Mouse (Mus musculus) frontal cortex, postnatal 10 days (tissue): ENCODE data around the gene Srcin1.

Experiments
- DNase-seq, 2 experiments: peaks; one replicate each; pipeline ENCODE4 v3.0.0; 2022; ENCODE audit warnings: low spot score in 2 of 2, mixed read lengths in 1 of 2

The Srcin1 gene

DNA sequence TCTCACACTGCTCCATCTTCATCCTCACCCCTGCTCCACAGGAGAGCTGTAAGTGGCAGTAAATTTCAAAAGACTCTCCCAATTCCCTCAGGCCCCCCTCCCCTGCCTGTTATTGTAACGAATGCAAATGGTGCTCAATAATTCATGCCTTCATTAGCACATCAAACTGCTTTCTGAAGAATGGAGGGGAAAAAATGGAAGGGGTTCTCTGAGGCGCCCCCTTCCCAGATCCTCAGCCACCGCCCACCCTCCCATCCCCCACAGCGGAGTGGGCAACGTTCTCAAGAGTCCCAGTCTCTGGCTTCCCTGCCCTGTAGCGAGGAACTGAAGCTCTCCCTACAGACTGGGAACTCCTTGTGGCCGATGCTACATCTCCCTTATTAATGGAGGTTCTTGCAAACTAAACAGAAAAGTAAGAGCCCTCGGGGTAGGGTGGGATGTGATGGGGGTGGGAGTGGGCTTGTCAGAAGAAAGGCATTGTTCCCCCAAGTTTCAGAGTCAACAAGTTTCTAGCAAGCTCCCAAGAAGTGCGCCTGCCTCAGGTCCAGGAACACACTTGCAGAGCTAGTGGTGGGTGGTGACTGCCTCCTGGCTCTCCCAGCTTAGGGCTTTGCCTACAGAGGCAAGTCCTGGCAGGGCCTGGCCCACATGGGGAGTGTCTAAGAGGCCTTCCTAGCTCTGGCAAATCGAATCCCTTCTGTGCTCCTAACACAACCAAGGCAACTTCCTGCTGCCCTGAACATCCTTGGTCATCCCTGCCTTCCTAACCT lies 3.3 kb upstream of the Srcin1 start:
- no peak for DNase-seq

DNA sequence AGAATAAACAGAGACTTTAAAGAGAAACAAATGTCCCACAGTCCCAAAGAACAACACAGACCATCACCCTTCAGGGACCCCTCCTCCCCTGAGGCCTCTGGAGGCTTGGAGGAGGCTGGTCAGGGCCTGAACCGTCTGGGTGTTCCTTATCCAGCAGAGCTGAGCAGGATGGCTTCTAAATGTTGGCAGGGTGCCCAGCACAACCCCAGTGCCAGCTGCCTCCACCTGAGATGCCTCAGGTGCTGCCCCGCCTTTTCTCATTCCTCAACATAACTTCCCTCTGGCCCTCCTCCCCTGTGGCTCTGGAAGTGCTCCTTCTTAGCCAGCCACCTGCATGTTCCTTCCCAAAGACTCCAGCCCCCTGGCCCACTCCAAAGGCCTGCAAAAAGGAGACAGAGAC lies 2.3 kb upstream of the Srcin1 start:
- no peak for DNase-seq

- DNase-seq = peak in 1 of 2 experiments; percentile 76
These were observed 348 bp downstream of the Srcin1 start for GRCm38 (mm10) chr11:97575638-97576037.

GRCm38 (mm10) chr11:97575075-97575474 lies 911 bp downstream of the Srcin1 start:
- peak; percentile 75 to 78 for DNase-seq

GRCm38 (mm10) chr11:97574551-97575051 lies 1.4 kb downstream of the Srcin1 start:
- peak in 1 of 2 experiments; percentile 20 for DNase-seq

DNA sequence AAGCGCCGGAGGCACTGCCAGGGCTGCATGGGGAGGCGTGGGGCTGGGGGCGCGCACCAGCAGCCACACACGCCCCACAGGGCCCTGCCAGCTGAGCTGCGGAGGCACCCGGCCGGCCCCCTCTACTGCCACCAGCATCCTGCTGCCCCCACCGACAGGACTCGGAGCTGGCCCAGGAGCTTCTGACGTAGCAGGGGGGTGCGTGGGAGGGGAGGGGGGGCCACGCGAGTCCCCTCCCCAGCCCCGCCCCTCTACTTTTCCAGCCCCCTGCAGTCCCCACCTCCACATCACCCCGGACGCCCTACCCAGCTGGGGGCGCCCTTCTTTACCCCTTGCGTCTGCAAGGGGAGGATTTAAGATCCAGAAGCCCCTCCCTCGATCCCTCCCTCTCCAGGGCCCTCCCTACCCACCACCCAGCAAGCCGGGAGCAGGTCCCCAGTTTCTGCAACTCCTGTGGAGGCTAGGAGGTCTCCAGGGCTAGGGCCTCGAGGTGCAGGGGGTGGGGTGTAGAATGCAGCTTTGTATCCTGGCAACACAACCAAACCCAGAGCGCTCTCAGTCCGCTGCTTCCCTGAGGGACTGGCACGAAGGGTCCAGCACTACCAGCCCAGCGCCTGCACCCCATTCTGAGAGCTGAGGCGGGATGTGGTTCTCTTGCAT lies 2.0 kb downstream of the Srcin1 start:
- DNase-seq = peak; percentile 73 to 82

GRCm38 (mm10) chr11:97572895-97573480 lies 3.0 kb downstream of the Srcin1 start:
- DNase-seq = no peak

GRCm38 (mm10) chr11:97572089-97572345 lies 4.0 kb downstream of the Srcin1 start:
- DNase-seq = no peak

GRCm38 (mm10) chr11:97571266-97572088 lies 4.5 kb downstream of the Srcin1 start:
- DNase-seq = no peak

- no peak for DNase-seq
These were observed 5.4 kb downstream of the Srcin1 start for GRCm38 (mm10) chr11:97570493-97571137.

DNA sequence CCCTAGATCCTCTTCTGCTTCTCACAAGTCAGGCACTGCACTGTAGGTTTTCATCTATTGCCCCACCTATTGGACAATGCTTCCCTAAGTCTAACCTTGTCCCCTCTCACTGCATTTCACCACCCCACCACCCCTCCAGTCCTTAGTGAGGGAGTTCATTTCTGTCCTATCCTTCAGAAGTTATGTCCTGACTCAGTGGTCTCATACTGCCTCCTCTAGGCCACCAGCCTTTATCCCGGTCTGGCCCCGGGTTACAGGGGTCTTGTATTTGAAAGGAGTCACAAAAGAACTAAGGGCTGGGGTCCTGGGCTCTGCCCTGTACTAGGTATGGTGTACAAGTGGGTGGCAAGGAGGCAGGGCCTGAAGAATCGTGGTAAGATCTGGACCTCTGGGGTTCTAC lies 6.2 kb downstream of the Srcin1 start:
- no peak for DNase-seq

GRCm38 (mm10) chr11:97569301-97569724 lies 6.7 kb downstream of the Srcin1 start:
- no peak for DNase-seq

DNA sequence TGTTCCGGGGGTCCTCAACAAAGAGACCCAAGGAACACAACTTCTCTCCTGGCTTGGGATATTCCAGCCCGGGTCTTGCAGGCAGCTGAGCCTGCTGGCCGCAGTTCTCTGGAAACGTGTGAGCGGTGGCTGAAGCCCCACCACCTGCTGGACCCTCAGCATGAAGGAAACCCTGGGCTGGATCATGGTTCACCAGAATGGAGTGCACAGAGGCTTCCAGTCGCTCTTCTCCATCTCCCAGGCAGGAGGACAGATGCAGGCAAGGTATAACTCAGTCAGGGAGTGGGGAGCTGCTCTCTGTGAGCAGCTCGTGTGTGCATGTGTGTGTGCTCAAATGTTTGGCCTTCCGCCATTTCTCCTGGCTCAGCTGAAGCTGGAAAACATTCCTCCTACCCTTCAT lies 7.3 kb downstream of the Srcin1 start:
- peak in 1 of 2 experiments; percentile 80 for DNase-seq

GRCm38 (mm10) chr11:97567480-97567879 lies 8.5 kb downstream of the Srcin1 start:
- no peak for DNase-seq

- no peak for DNase-seq
These were observed 9.4 kb downstream of the Srcin1 start for GRCm38 (mm10) chr11:97566551-97566950.

DNA sequence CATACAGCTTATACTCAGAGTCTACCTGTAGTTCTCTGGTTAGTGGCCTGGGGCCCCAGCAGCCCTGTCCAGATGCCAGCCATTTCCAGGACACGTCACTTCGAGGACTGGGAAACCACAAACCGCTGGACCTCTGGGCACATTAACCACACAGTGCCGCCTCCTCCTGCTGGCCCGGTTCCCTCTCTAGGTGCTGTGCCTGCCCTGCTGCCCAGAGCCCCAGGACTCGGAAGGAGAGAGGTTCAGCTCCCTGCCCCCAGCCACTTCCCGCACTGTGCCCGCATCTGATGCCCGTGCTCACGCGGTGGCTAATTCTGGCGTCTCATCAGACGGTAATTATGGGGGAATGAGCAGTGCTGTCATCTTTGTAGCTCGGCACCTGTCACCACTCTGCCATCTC lies 12.3 kb downstream of the Srcin1 start:
- no peak for DNase-seq

GRCm38 (mm10) chr11:97562536-97562935 lies 13.4 kb downstream of the Srcin1 start:
- DNase-seq = no peak

DNA sequence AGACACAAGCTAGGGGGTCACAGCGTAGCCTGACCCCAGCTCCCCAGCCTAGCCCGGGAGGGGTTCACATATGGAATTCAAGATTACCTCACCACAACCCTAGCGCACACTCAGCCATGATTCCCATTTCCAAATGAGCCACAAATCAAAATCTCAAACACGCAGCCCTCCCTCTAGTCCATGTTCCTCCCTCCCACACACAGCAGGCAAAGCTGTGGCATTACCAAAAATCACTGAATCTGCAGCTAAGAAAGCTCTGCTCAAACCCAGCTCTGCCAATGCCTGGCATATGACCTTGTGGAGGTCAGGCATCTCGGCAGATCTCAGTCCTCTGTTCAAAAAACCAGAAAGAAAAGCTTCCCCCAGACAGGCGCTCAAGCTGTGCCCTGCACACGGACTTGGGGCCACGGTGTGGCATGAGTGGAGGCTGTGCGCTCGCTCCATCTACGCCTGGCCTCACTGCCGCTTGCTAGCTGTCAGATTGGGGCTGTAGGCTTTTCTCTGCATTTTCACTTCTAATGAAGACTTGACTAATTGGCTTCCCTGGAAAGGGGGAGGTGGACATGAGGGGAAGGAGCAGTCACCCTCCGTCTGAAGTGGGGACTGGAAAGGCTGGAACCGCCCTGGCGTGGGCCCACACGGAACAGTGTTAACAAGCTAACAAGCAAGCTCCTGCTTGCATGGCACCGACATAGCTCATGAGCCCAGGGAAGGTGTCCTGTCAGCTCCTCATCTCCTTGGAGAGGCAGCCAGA lies 15.6 kb downstream of the Srcin1 start:
- DNase-seq = no peak

- no peak for DNase-seq
These were observed 16.4 kb downstream of the Srcin1 start for GRCm38 (mm10) chr11:97559549-97559948.

DNA sequence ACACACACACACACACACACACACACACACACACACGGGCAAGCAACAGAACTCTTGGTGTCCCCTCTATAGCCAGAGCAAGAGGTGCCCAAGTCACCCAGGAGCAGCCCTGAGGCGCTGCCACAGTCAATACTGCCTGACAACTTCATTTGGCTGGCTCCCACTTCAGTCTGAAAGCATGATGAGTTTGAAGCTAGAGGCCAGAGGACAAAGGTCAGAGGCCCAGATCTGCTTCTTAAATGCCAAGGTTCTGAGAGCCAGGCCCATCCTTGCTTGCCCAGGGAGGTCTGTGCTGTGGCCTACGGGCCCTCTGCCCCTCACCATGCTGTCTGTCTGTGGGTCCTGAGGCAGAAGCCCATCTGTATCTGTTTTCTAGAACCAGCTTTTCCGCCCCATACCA lies 18.1 kb downstream of the Srcin1 start:
- DNase-seq = no peak
